Mouse (Mus musculus) intestine, postnatal 0 days (tissue): Measurements from ENCODE around the gene Hfm1. TPM values are rescaled to one million over a fixed set of nuclear protein-coding genes. Genes with fewer than 3 reads are reported as not detected.

ENCODE experiments used
- ATAC-seq: fragments of 200-750 bp; cut with Nextera tagmentation; 2 replicates; pipeline ENCODE4 v1.8.0; 2017; ENCODE audit warnings: mild to moderate bottlenecking, moderate TSS enrichment, moderate library complexity
- H3K27ac ChIP-seq: fragments of 300-500 bp; sonication (generic); 2 replicates; pipeline ENCODE4 v1.5.1; 2014; ENCODE audit warnings: mild to moderate bottlenecking, low read depth, low read length, moderate library complexity
- H3K27me3 ChIP-seq: fragments of 300-500 bp; sonication (generic); replicated peaks from 2 replicates; pipeline ENCODE4 v1.6.1; 2014; ENCODE audit warnings: low read length, mixed read lengths; ENCODE audit not compliant: control insufficient read depth, insufficient read depth
- H3K36me3 ChIP-seq: fragments of 300-500 bp; sonication (generic); 2 replicates; pipeline ENCODE4 v1.6.1; 2014; ENCODE audit warnings: mild to moderate bottlenecking, moderate library complexity; ENCODE audit not compliant: control insufficient read depth, insufficient read depth
- H3K4me1 ChIP-seq: fragments of 300-500 bp; sonication (generic); replicated peaks from 2 replicates; pipeline ENCODE4 v1.6.1; 2014; ENCODE audit warnings: antibody characterized with exemption, low read length, mixed read lengths; ENCODE audit not compliant: control insufficient read depth, insufficient read depth
- H3K4me2 ChIP-seq: fragments of 300-500 bp; sonication (generic); replicated peaks from 2 replicates; pipeline ENCODE4 v1.6.1; 2014; ENCODE audit warnings: low read depth, mild to moderate bottlenecking, moderate library complexity
- H3K4me3 ChIP-seq: fragments of 300-500 bp; sonication (generic); 2 replicates; pipeline ENCODE4 v1.5.1; 2014; ENCODE audit warnings: low read depth, low read length
- H3K9ac ChIP-seq: fragments of 300-500 bp; sonication (generic); 2 replicates; pipeline ENCODE4 v1.6.1; 2014; ENCODE audit warnings: mild to moderate bottlenecking, low read depth, low read length
- H3K9me3 ChIP-seq: fragments of 300-500 bp; sonication (generic); 2 replicates; pipeline ENCODE4 v1.6.1; 2016; ENCODE audit warnings: mixed run types; ENCODE audit not compliant: control insufficient read depth
- CTCF ChIP-seq: sonication (generic); IDR thresholded peaks from 2 replicates; pipeline ENCODE4 v1.5.1; 2016; ENCODE audit warnings: low read depth, mild to moderate bottlenecking, control low read depth, antibody characterized with exemption, moderate library complexity
- WGBS: fragments of 180-500 bp; shearing (Covaris S2); extraction: QIAGEN DNeasy Blood & Tissue Kit; methylation state at CpG from one replicate; pipeline ENCODE4 v1.1.7; 2014; 5-methylcytosine and 5-hydroxymethylcytosine counted together
- polyA plus RNA-seq: library from polyadenylated mRNA; unstranded; fragments of >200 nt; fragmentation: Nextera tagmentation; extraction: Ambion mirVana; gene quantifications from 2 replicates; pipeline ENCODE4 v1.2.1, GENCODE M21; 2015

Gene Hfm1
- polyA plus RNA-seq, 1 experiment from 2014 or later = 0.27 TPM

DNA sequence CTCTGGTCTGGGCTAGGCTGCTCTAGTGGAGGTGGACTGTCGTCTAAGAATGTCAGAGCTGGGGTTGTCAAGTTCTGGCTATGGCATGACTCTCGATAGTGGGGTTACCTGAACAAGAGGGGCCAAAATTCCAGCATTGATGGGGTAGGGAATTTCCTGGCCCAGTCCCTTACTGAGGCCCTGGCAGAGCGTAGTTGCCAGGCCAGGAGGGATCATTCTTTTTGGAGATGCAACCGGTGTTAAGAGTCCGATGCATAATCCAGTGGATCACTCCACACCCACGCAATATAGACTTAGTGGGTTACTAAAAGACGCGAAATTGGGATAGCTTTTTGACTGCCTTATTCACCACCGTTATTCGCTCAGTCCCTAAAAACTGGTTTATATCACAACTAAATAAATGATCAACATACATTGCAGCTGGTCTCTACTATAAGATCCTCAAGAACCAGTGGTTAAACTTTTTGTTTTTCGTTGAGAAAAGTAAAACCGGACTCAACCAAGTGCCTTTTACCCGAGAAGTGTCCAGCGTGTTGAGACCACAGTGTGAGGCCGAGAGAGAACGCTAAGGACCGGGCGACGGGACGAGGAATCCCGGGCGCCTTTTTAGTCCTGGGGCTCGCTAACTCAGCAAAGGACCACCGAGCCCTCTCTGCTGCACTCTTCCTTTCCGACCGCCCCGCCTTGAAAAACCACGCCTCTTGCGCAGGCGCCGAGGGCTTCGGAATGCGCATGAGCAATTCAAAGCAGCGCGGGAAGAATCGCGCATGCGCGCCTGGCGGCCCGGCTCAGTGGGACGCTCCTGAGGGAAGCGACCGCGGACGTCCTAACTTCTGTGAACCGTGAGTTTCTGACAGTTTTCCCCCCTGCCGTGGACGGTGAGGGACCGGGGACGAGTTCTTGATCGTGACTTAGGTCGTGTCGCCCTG lies 37.7 kb upstream of the Hfm1 start, which contains the start of gene Cdc7:
Gene Cdc7 (plus strand): TSS at position 739 of the 929 bp plus-strand sequence.
- Histone ChIP-seq H3K4me1 (no peaks in the 10 kb centered on the region), H3K4me2 (peak within 1 kb of the TSS; percentile 99), H3K36me3 (no peaks in the 10 kb centered on the region; the same call in 1 of the 2 replicates), H3K27ac (peak within 1 kb of the TSS; percentile 15; the same call in 1 of the 2 replicates), H3K4me3 (peak within 1 kb of the TSS; percentile 74), H3K9me3 (no peaks in the 10 kb centered on the region), H3K9ac (peak within 1 kb of the TSS; percentile 60), H3K27me3 (no peaks in the 10 kb centered on the region)
- peak; percentile 89 for ATAC-seq
- WGBS = 5% methylated on average over 54 of the region's 54 CpGs
- TF ChIP-seq CTCF = no peak

GRCm38 (mm10) chr5:106960451-106960850 lies 34.3 kb upstream of the Hfm1 start:
- Histone ChIP-seq H3K4me1 (no peaks in the 10 kb centered on the region), H3K27me3 (no peaks in the 10 kb centered on the region), H3K4me2 (no peak overlapping the region), H3K27ac (no peak overlapping the region), H3K9me3 (no peaks in the 10 kb centered on the region), H3K9ac (no peak overlapping the region), H3K36me3 (no peaks in the 10 kb centered on the region), H3K4me3 (no peak overlapping the region)
- no peak for ATAC-seq
- 92% methylated on average over 2 of the region's 2 CpGs for WGBS
- TF ChIP-seq CTCF = no peak

DNA sequence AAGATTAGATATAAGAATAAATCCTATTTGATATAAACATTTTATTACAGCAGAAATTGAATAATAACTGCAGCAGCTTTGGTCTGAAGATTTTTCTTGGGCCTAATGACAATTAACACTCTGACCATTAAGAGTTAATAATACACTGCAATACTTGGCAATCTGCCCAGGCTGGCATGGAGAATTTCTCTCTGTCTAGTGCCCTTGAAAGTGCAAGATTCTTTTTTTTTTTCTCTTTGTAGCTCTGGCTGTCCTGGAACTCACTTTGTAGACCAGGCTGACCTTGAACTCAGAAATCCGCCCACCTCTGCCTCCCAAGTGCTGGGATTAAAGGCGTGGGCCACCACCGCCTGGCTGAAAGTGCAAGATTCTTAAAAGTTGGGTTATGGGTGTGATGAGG lies 32.9 kb upstream of the Hfm1 start:
- H3K9me3 ChIP-seq = no peaks in the 10 kb centered on the region
- no peak for ATAC-seq
- no peak overlapping the region for H3K9ac ChIP-seq
- no peaks in the 10 kb centered on the region for H3K36me3 ChIP-seq
- no peaks in the 10 kb centered on the region for H3K27me3 ChIP-seq
- TF ChIP-seq CTCF = no peak
- no peak overlapping the region for H3K4me3 ChIP-seq
- H3K27ac ChIP-seq = no peak overlapping the region
- WGBS = 64% methylated on average over 3 of the region's 3 CpGs
- no peak overlapping the region for H3K4me2 ChIP-seq
- no peaks in the 10 kb centered on the region for H3K4me1 ChIP-seq

GRCm38 (mm10) chr5:106956467-106956866 lies 30.3 kb upstream of the Hfm1 start:
- H3K27ac ChIP-seq = no peak overlapping the region
- no peak for TF ChIP-seq CTCF
- WGBS = 48% methylated on average over 3 of the region's 3 CpGs

GRCm38 (mm10) chr5:106948683-106949082 lies 22.6 kb upstream of the Hfm1 start:
- no peak for ATAC-seq
- H3K4me2 ChIP-seq = no peak overlapping the region
- H3K27me3 ChIP-seq = no peaks in the 10 kb centered on the region
- no peaks in the 10 kb centered on the region for H3K36me3 ChIP-seq
- WGBS = 81% methylated on average over 6 of the region's 6 CpGs
- H3K9me3 ChIP-seq = no peaks in the 10 kb centered on the region
- no peak overlapping the region for H3K9ac ChIP-seq
- no peak overlapping the region for H3K27ac ChIP-seq
- no peaks in the 10 kb centered on the region for H3K4me1 ChIP-seq
- TF ChIP-seq CTCF = no peak
- H3K4me3 ChIP-seq = no peak overlapping the region

More at GRCm38 (mm10) chr5:106956467-106956866, 30.3 kb upstream of the Hfm1 start:
- Histone ChIP-seq H3K9me3 (no peaks in the 10 kb centered on the region), H3K27me3 (no peaks in the 10 kb centered on the region), H3K9ac (no peak overlapping the region), H3K36me3 (no peaks in the 10 kb centered on the region), H3K4me3 (no peak overlapping the region), H3K4me1 (no peaks in the 10 kb centered on the region), H3K4me2 (no peak overlapping the region)
- no peak for ATAC-seq

- Histone ChIP-seq H3K27me3 (no peaks in the 10 kb centered on the region), H3K9me3 (no peaks in the 10 kb centered on the region), H3K4me3 (no peak overlapping the region), H3K4me2 (no peak overlapping the region), H3K27ac (no peak overlapping the region), H3K4me1 (no peaks in the 10 kb centered on the region), H3K36me3 (no peaks in the 10 kb centered on the region), H3K9ac (no peak overlapping the region)
- no peak for ATAC-seq
- 71% methylated on average over 4 of the region's 4 CpGs for WGBS
- no peak for TF ChIP-seq CTCF
These were observed 20.2 kb upstream of the Hfm1 start for GRCm38 (mm10) chr5:106946342-106946741.
